Mouse (Mus musculus) E14TG2a.4 (cell line): ENCODE data around the gene Ubfd1.
A peak's percentile ranks its signal among the peaks of the same experiment; 100 is the strongest.

Experiments
- H3K27me3 ChIP-seq: 2 replicates; pipeline ENCODE4 v1.6.1; 2014; ENCODE audit warnings: low read length, control low read depth; ENCODE audit not compliant: insufficient read depth
- H3K36me3 ChIP-seq: 2 replicates; pipeline ENCODE4 v1.6.1; 2014; ENCODE audit warnings: low read length, control low read depth; ENCODE audit not compliant: insufficient read depth
- H3K4me1 ChIP-seq: replicated peaks from 2 replicates; pipeline ENCODE4 v1.6.1; 2014; ENCODE audit warnings: low read depth, low read length, control low read depth
- H3K4me3 ChIP-seq: replicated peaks from 2 replicates; pipeline ENCODE4 v1.5.1; 2014; ENCODE audit warnings: mild to moderate bottlenecking, low read length
- H3K9me3 ChIP-seq: 2 replicates; pipeline ENCODE4 v1.6.1; 2014; ENCODE audit warnings: low read length, control low read depth
- CTCF ChIP-seq: conservative IDR thresholded peaks from 2 replicates; pipeline ENCODE4 v1.5.1; 2014; ENCODE audit warnings: low read length
- NANOG ChIP-seq: IDR thresholded peaks from 2 replicates; pipeline ENCODE4 v1.6.1; 2014; ENCODE audit warnings: borderline replicate concordance, low read length, mixed read lengths
- POU5F1 ChIP-seq: IDR thresholded peaks from 2 replicates; pipeline ENCODE4 v1.6.1; 2014; ENCODE audit warnings: low read length, borderline replicate concordance

The Ubfd1 gene

GRCm38 (mm10) chr7:122066945-122067516 lies at the start of gene Ubfd1, which contains the start of gene Ears2:
Gene Ubfd1 (plus strand): TSS chr7:122067175.
Gene Ears2 (minus strand): TSS chr7:122067263.
- Histone ChIP-seq H3K4me3 (peak within 1 kb of the TSS; percentile 100), H3K4me1 (peaks cover 50% of the 10 kb centered on the region), H3K36me3 (peaks cover 55% of the 10 kb centered on the region), H3K9me3 (no peaks in the 10 kb centered on the region), H3K27me3 (no peaks in the 10 kb centered on the region)
- no peak for TF ChIP-seq POU5F1
- TF ChIP-seq NANOG = no peak
- no peak for TF ChIP-seq CTCF

DNA sequence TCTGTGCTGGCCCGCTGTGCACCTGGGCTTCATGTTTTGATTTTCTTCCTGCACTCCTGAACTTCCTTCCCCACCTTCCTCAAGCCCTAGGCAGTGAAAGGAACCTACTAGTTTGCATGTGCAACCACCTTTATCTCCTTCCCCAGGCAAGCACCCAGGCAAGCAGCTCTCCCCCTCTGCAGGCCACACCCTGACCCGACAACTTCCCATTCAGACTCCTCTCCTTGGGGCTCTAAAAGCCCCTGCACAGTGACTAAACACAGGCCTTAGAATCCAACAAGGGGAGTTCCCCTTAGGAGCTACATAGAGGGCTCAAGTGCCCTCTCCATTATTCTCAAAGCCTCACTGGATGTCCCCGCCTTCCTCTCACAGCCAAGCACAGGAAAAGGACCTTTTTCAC lies 48.7 kb upstream of the Ubfd1 start:
- Histone ChIP-seq H3K27me3 (no peaks in the 10 kb centered on the region), H3K9me3 (no peaks in the 10 kb centered on the region), H3K36me3 (peaks cover 31% of the 10 kb centered on the region), H3K4me3 (peak overlapping the region; percentile 93), H3K4me1 (peaks cover 75% of the 10 kb centered on the region)
- TF ChIP-seq NANOG (no peak), CTCF (no peak), POU5F1 (no peak)

GRCm38 (mm10) chr7:122018978-122019377 lies 48.0 kb upstream of the Ubfd1 start:
- peaks cover 24% of the 10 kb centered on the region for H3K36me3 ChIP-seq
- peak overlapping the region; percentile 93 for H3K4me3 ChIP-seq
- no peaks in the 10 kb centered on the region for H3K9me3 ChIP-seq
- peaks cover 68% of the 10 kb centered on the region for H3K4me1 ChIP-seq
- TF ChIP-seq NANOG = no peak
- TF ChIP-seq POU5F1 = no peak
- TF ChIP-seq CTCF = no peak
- H3K27me3 ChIP-seq = no peaks in the 10 kb centered on the region

GRCm38 (mm10) chr7:122020273-122020666 lies 46.7 kb upstream of the Ubfd1 start:
- peak overlapping the region; percentile 93 for H3K4me3 ChIP-seq
- peaks cover 55% of the 10 kb centered on the region for H3K4me1 ChIP-seq
- H3K9me3 ChIP-seq = no peaks in the 10 kb centered on the region
- no peaks in the 10 kb centered on the region for H3K27me3 ChIP-seq
- TF ChIP-seq POU5F1 = no peak
- TF ChIP-seq CTCF = no peak
- TF ChIP-seq NANOG = no peak
- H3K36me3 ChIP-seq = peaks cover 23% of the 10 kb centered on the region

GRCm38 (mm10) chr7:122020667-122021354 lies 46.2 kb upstream of the Ubfd1 start, which contains the start of gene Gga2:
Gene Gga2 (minus strand): TSS chr7:122021222.
- TF ChIP-seq CTCF (no peak), POU5F1 (no peak), NANOG (no peak)
- H3K4me3 ChIP-seq = peak within 1 kb of the TSS; percentile 93

GRCm38 (mm10) chr7:122022131-122022530 lies 44.8 kb upstream of the Ubfd1 start:
- no peaks in the 10 kb centered on the region for H3K27me3 ChIP-seq
- H3K9me3 ChIP-seq = no peaks in the 10 kb centered on the region
- no peak overlapping the region for H3K4me3 ChIP-seq
- peaks cover 36% of the 10 kb centered on the region for H3K4me1 ChIP-seq
- TF ChIP-seq POU5F1 (no peak), NANOG (no peak), CTCF (no peak)
- peaks cover 11% of the 10 kb centered on the region for H3K36me3 ChIP-seq

More at GRCm38 (mm10) chr7:122020667-122021354, 46.2 kb upstream of the Ubfd1 start, which contains the start of gene Gga2:
- peaks cover 19% of the 10 kb centered on the region for H3K36me3 ChIP-seq
- H3K9me3 ChIP-seq = no peaks in the 10 kb centered on the region
- H3K4me1 ChIP-seq = peaks cover 49% of the 10 kb centered on the region
- H3K27me3 ChIP-seq = no peaks in the 10 kb centered on the region

GRCm38 (mm10) chr7:122033371-122033770 lies 33.6 kb upstream of the Ubfd1 start:
- H3K36me3 ChIP-seq = peaks cover 13% of the 10 kb centered on the region
- no peak overlapping the region for H3K4me3 ChIP-seq
- H3K4me1 ChIP-seq = no peaks in the 10 kb centered on the region; the same call in 1 of the 2 replicates
- TF ChIP-seq CTCF (no peak), NANOG (no peak), POU5F1 (no peak)
- H3K9me3 ChIP-seq = no peaks in the 10 kb centered on the region
- H3K27me3 ChIP-seq = no peaks in the 10 kb centered on the region

GRCm38 (mm10) chr7:122034348-122034747 lies 32.6 kb upstream of the Ubfd1 start:
- H3K9me3 ChIP-seq = no peaks in the 10 kb centered on the region
- H3K27me3 ChIP-seq = no peaks in the 10 kb centered on the region
- H3K4me1 ChIP-seq = no peaks in the 10 kb centered on the region; the same call in 1 of the 2 replicates
- H3K36me3 ChIP-seq = peaks cover 22% of the 10 kb centered on the region
- TF ChIP-seq NANOG = no peak
- TF ChIP-seq CTCF = no peak
- TF ChIP-seq POU5F1 = no peak
- no peak overlapping the region for H3K4me3 ChIP-seq
